Mouse (Mus musculus) bone marrow, adult 2 months (tissue): Measurements from ENCODE around the gene Srm. TPM values are rescaled to one million over a fixed set of nuclear protein-coding genes. Genes with fewer than 3 reads are reported as not detected.

Source experiments
- H3K27ac ChIP-seq: fragments of 200-500 bp; 2 replicates; pipeline ENCODE4 v1.5.1; 2012; ENCODE audit warnings: low read depth, mild to moderate bottlenecking, control low read depth, inconsistent platforms, low read length; ENCODE audit not compliant: control insufficient read depth, poor library complexity, insufficient read depth
- H3K4me1 ChIP-seq: fragments of 200-500 bp; 2 replicates; pipeline ENCODE4 v1.6.1; 2011; ENCODE audit warnings: low read length; ENCODE audit not compliant: control insufficient read depth, insufficient read depth
- H3K4me3 ChIP-seq: fragments of 200-500 bp; replicated peaks from 2 replicates; pipeline ENCODE3; 2011; ENCODE audit warnings: mild to moderate bottlenecking, low read depth, low read length, control low read depth; ENCODE audit not compliant: control insufficient read depth
- CTCF ChIP-seq: fragments of 200-500 bp; IDR thresholded peaks from 2 replicates; pipeline ENCODE4 v1.5.1; 2011; ENCODE audit warnings: low read length, control low read depth; ENCODE audit not compliant: control insufficient read depth, insufficient read depth
- POLR2A ChIP-seq: fragments of 200-500 bp; IDR thresholded peaks from 2 replicates; pipeline ENCODE4 v1.6.1; 2011; ENCODE audit warnings: low read depth, mild to moderate bottlenecking, control low read depth, low read length, borderline replicate concordance; ENCODE audit not compliant: control insufficient read depth
- WGBS: fragments of 180-500 bp; shearing (Covaris S2); methylation state at CpG from one replicate; pipeline ENCODE4 v1.1.7; 2018; 5-methylcytosine and 5-hydroxymethylcytosine counted together
- polyA plus RNA-seq: library from polyadenylated mRNA; stranded (reverse); fragments of >200 nt; gene quantifications from 2 replicates; pipeline ENCODE4 v1.2.4, GENCODE M21; 2011; ENCODE audit warnings: low replicate concordance; ENCODE audit not compliant: missing spikeins, insufficient read depth, insufficient read length

The Srm gene
- 22.7 and 24.6 TPM in 2 replicates for polyA plus RNA-seq

GRCm38 (mm10) chr4:148591171-148591630, at the start of gene Srm:
Srm (plus strand) TSS chr4:148591503.
- peaks cover 5% of the 10 kb centered on the region; the same call in 1 of the 2 replicates for H3K4me1 ChIP-seq
- peak within 1 kb of the TSS; percentile 46; the same call in 1 of the 2 replicates for H3K27ac ChIP-seq
- WGBS: under 1% methylated on average over 43 of the region's 50 CpGs
- H3K4me3 ChIP-seq: peak within 1 kb of the TSS; percentile 85
- TF ChIP-seq CTCF (no peak), POLR2A (no peak)

DNA sequence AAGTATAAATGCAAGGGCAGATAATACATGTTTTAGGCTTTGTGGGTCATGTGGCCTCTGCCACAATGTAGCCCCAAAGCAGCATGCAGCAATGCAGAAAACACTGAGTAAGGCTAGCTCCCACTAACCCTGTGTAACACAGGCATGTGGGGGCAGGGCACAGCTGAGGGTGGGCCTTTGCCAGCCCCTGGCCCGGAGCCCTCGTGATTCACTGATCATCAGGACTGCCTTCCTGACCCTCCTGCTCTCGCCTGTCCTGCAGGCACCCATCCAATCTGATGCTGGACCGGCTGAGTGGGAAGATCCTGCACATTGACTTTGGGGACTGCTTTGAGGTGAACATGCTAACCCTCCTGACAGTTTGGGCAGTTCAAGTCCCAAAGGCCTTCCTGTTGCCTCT, 42.2 kb upstream of the Srm start:
- Histone ChIP-seq H3K27ac (no peak overlapping the region), H3K4me1 (no peaks in the 10 kb centered on the region), H3K4me3 (no peak overlapping the region)
- 72% methylated on average over 4 of the region's 4 CpGs for WGBS
- TF ChIP-seq POLR2A: no peak
- TF ChIP-seq CTCF: no peak

- TF ChIP-seq CTCF (no peak), POLR2A (no peak)
- H3K4me3 ChIP-seq: peak overlapping the region; percentile 81
- H3K27ac ChIP-seq: no peak overlapping the region
- no peaks in the 10 kb centered on the region for H3K4me1 ChIP-seq
- WGBS: 25% methylated on average over 6 of the region's 6 CpGs
These were observed 33.5 kb upstream of the Srm start for GRCm38 (mm10) chr4:148557766-148558165.

DNA sequence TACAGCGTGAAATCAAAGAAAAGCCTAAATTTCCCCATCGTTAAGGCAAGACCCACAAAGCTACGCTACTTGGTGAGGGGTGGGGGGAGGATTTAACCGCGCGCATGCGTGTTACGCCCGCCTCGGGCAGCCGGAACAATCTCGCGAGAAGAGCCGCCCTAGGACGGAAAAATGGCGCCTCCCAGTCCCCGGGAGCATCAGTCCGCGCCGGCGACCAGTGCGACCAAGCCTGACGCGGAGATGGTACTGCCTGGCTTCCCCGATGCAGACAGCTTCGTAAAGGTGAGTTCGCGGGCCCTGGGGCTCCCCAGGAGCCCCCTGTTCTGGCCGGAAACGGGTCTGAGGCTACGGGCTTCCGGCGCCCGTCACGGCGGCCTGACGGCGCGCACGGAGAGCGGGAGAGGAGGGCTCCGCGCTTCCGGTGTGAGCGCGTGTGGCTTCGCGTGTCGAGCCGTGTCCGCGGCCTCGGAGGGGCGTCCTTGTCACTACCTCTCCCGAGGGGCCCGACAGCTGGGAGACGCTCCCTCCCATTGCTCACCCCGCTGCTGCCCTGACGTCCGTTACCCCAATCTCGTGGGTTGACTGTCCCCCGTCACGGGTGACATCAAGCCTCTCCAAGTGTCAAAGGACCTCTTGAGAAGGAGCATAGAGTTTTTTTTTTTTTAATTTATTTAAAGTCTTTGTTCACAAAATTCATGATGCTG, 32.9 kb upstream of the Srm start, which contains the start of gene Exosc10:
Gene Exosc10 (plus strand): TSS at position 133 of the 704 bp plus-strand sequence.
- Histone ChIP-seq H3K4me1 (no peaks in the 10 kb centered on the region), H3K27ac (peak within 1 kb of the TSS; percentile 88), H3K4me3 (peak within 1 kb of the TSS; percentile 81)
- TF ChIP-seq POLR2A (peak; percentile 73; the same call in 1 of the 2 replicates), CTCF (no peak)
- WGBS: under 1% methylated on average over 63 of the region's 63 CpGs

- TF ChIP-seq POLR2A (no peak), CTCF (no peak)
- no peak overlapping the region for H3K4me3 ChIP-seq
- H3K4me1 ChIP-seq: no peaks in the 10 kb centered on the region
- H3K27ac ChIP-seq: no peak overlapping the region
- 92% methylated on average over 17 of the region's 17 CpGs for WGBS
These were observed 28.6 kb upstream of the Srm start for GRCm38 (mm10) chr4:148562676-148563075.

DNA sequence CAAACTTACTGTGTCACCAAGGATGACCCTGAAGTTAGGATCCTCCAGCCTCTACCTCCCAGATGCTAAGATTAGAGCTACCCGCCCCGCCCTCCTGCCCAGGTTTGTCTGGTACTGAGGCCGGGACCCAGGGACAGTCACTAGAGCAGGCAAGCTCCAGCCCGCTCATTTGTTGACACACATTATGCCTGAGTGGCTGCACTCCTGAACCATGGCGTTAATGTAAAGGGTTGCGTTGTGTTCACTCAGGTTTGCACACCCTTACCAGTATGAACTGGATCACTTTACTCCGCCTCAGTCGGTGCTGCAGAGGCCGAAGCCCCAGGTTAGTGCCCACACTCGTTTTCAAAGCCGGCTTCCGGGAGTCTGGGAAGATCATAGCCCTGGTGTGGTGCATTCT, 27.7 kb upstream of the Srm start:
- WGBS: 91% methylated on average over 12 of the region's 12 CpGs

GRCm38 (mm10) chr4:148570138-148570537, 21.2 kb upstream of the Srm start:
- Histone ChIP-seq H3K4me3 (no peak overlapping the region), H3K4me1 (no peaks in the 10 kb centered on the region), H3K27ac (no peak overlapping the region)
- no peak for TF ChIP-seq CTCF
- no peak for TF ChIP-seq POLR2A
- 87% methylated on average over 10 of the region's 10 CpGs for WGBS

More for the DNA sequence above, 27.7 kb upstream of the Srm start:
- no peak for TF ChIP-seq CTCF
- no peak for TF ChIP-seq POLR2A
- Histone ChIP-seq H3K4me1 (no peaks in the 10 kb centered on the region), H3K27ac (no peak overlapping the region), H3K4me3 (no peak overlapping the region)

DNA sequence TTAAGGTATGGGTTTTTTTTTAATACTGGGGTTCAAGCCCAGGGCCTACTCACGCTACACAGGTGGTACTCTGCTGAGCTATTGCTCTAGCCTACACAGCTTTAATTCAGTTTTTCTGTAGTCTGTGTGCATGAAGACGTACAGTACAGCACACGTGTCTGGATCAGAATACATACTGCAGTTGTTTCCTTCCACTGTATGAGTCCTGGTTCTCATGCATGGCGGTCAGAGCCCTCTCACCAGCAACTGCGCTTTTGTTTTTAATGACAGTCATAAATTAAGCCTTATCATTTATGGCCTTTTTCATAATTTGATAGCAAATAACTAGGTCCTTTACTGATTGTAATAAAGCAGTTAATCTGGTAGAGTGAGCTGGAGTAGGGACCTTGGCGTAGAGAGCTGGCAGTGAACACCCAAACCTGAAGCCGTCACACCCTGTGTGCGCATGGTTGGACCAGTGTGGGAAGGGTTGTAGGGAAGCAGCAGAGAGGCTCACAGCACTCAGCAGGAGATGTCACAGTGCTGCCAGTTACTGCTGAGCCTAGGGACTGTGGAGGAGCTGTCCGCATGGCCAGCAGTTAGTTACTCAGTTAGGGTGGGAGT, 20.5 kb upstream of the Srm start:
- Histone ChIP-seq H3K4me1 (no peaks in the 10 kb centered on the region), H3K27ac (no peak overlapping the region), H3K4me3 (no peak overlapping the region)
- WGBS: 92% methylated on average over 9 of the region's 9 CpGs
- no peak for TF ChIP-seq CTCF
- no peak for TF ChIP-seq POLR2A

DNA sequence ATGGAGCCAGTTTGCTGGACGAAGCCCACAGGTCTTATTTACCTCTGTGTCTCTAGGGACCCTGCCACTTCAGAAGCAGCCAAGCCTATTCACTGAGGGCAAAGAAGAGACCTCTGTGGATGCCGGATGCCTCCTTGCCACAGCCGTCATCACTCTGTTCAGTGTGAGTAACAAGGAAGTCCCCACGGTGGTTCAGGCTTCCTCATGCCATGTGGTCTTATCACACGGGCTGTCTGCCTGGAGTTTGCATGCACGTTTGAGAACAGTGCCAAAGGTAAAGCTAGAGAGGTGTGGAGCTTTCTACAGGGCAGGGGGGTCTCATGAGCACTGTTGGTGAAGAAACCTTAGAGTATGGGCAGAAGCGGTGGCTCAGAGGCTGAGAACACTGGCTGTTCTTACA, 18.1 kb upstream of the Srm start:
- WGBS: 78% methylated on average over 7 of the region's 7 CpGs
- TF ChIP-seq POLR2A (no peak), CTCF (no peak)
- H3K4me3 ChIP-seq: no peak overlapping the region
- no peak overlapping the region for H3K27ac ChIP-seq
- H3K4me1 ChIP-seq: no peaks in the 10 kb centered on the region
